Mouse (Mus musculus): ENCODE measurements around the gene Actl7b.

DNA sequence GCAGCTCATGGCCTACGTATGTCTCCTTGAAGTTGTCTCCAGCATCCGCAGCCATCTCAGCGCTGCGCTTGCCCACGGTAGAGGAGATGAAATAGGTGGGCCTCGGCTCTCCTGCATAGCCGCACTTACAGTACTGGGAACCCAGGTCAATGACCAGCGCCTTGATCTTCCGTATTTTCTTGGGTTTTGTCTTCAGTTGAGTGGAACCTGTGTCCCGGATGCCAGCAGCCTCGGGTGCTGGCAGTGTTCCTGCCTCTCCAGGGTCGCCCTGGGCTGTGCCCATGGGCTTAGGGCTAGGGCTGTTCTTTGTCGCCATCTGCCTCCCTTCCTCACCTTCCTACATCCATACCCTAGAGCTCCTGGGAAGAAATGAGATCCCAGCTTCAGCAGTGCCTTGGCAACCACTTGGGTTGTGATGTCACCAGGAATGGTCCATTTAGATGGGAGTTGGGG is at the start of gene Actl7b:
- TF ChIP-seq POLR2A (IDR thresholded peaks at IDR 0.05; ENCODE audit: low read depth, low read length), result no peak
- no peak for TF ChIP-seq CTCF (IDR thresholded peaks at IDR 0.05; ENCODE audit: extremely low read depth, insufficient read length, insufficient replicate concordance, low read depth, low read length)
